Mouse (Mus musculus): ENCODE results near the gene Slc30a2. TPM values are rescaled to one million over a fixed set of nuclear protein-coding genes. Genes with fewer than 3 reads are reported as not detected.

Gene Slc30a2
- polyA plus RNA-seq, 1 experiment from 2014 or later = 0.15 TPM

DNA sequence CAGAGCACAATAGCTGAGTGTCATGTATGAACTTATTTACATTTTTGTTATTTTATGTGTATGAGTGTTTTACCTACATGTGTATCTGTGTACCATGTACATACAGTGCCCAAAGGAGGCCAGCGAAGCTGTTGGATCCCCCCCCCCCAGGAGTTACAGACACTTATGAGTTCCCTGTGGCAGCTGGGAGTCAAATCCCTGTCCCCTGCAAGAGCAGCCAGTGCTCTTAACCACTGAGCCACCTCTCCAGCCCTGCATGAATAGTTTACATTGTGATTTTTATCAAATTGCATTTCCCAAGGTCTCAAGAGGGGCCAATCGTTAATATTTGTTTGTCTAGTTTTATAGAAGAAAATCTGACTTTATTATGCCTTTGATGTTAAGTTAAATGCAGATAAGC lies 36.0 kb upstream of the Slc30a2 start:
- no peaks in the 10 kb centered on the region for H3K36me3 ChIP-seq (ENCODE audit: control insufficient read depth, insufficient read depth)
- 76% methylated on average over 2 of the region's 2 CpGs for WGBS
- H3K9ac ChIP-seq (replicated peaks; ENCODE audit: low read depth, low read length) = no peak overlapping the region
- no peak overlapping the region; the same call in 1 of the 2 replicates for H3K27ac ChIP-seq (ENCODE audit: low read length)
- no peak overlapping the region for H3K4me3 ChIP-seq (replicated peaks; ENCODE audit: low read length)
- no peaks in the 10 kb centered on the region for H3K9me3 ChIP-seq (ENCODE audit: control insufficient read depth, low read length)
- H3K4me1 ChIP-seq (replicated peaks; ENCODE audit: control insufficient read depth, insufficient read depth, low read length) = peaks cover 7% of the 10 kb centered on the region
- no peak for ATAC-seq
- H3K4me2 ChIP-seq (ENCODE audit: low read length) = no peak overlapping the region; the same call in 1 of the 2 replicates
- H3K27me3 ChIP-seq (replicated peaks; ENCODE audit: control insufficient read depth, insufficient read depth, low read length) = no peaks in the 10 kb centered on the region

DNA sequence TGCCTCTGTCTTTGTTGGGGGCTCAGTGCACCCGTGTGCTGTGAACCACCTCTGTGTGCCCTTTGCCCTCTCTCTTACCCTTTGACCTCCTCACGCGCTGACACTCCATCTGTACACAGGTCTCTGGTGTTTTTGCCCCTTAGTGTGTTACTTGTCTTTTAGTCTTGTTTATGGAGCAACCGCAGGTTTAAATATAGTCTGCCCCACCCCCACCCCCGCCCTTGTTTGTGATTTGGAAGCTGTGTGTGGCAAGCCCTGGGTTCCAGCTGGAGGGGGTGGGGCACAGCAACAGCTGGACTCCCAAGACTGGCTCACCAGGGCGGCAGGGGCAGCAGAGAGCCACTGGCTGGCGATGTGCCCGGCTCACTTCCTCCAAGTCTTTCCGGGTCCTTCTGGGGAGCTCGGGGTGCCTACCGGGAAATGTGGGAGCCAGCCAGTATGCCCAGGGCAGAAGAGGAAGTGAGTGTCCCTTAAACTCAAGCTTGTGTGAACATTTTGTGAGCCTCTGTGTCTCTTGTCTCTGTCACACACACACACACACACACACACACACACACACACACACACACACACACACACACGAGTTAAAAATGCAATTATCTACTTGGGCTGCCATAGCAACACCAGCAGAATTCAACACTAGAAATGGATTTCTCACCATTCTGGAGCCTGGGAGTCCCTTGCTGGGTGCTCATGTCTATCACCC lies 35.5 kb upstream of the Slc30a2 start:
- no peaks in the 10 kb centered on the region for H3K36me3 ChIP-seq (ENCODE audit: control insufficient read depth, insufficient read depth)
- peak overlapping the region; percentile 33; the same call in 1 of the 2 replicates for H3K27ac ChIP-seq (ENCODE audit: low read length)
- WGBS = 14% methylated on average over 12 of the region's 12 CpGs
- no peaks in the 10 kb centered on the region for H3K9me3 ChIP-seq (ENCODE audit: control insufficient read depth, low read length)
- ATAC-seq = peak; percentile 67
- no peaks in the 10 kb centered on the region for H3K27me3 ChIP-seq (replicated peaks; ENCODE audit: control insufficient read depth, insufficient read depth, low read length)
- peaks cover 7% of the 10 kb centered on the region for H3K4me1 ChIP-seq (replicated peaks; ENCODE audit: control insufficient read depth, insufficient read depth, low read length)
- no peak overlapping the region; the same call in 1 of the 2 replicates for H3K4me3 ChIP-seq (replicated peaks; ENCODE audit: low read length)
- peak overlapping the region; percentile 35 for H3K4me2 ChIP-seq (ENCODE audit: low read length)
- H3K9ac ChIP-seq (replicated peaks; ENCODE audit: low read depth, low read length) = no peak overlapping the region

DNA sequence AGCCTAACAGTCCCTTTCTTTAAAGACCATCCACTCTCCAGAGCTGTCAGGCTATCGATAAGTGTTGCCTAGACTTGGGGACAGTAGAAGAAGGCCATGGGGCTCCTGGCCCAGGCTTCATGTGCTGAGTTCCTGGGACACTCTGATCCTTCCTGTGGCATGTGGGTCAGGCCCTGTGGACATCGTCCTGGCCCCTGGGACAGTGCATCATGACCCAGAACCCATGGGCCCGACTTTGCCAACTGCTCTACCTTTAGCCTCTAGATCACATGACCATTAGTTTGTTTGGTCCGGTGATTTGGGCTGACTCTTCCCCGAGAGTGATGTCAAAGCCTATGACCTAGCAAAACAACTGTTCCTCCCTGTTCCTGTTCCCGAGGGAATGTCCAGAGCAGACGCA lies 32.9 kb upstream of the Slc30a2 start:
- Histone ChIP-seq H3K9ac (replicated peaks; ENCODE audit: low read depth, low read length) (no peak overlapping the region), H3K4me3 (replicated peaks; ENCODE audit: low read length) (no peak overlapping the region), H3K27me3 (replicated peaks; ENCODE audit: control insufficient read depth, insufficient read depth, low read length) (no peaks in the 10 kb centered on the region), H3K4me2 (ENCODE audit: low read length) (no peak overlapping the region), H3K36me3 (ENCODE audit: control insufficient read depth, insufficient read depth) (no peaks in the 10 kb centered on the region), H3K9me3 (ENCODE audit: control insufficient read depth, low read length) (0 out of 2 replicates have a peak, but pooled peaks cover 3% of the 10 kb centered on the region), H3K4me1 (replicated peaks; ENCODE audit: control insufficient read depth, insufficient read depth, low read length) (peaks cover 7% of the 10 kb centered on the region), H3K27ac (ENCODE audit: low read length) (no peak overlapping the region)
- ATAC-seq = no peak
- WGBS = 92% methylated on average over 7 of the region's 7 CpGs

DNA sequence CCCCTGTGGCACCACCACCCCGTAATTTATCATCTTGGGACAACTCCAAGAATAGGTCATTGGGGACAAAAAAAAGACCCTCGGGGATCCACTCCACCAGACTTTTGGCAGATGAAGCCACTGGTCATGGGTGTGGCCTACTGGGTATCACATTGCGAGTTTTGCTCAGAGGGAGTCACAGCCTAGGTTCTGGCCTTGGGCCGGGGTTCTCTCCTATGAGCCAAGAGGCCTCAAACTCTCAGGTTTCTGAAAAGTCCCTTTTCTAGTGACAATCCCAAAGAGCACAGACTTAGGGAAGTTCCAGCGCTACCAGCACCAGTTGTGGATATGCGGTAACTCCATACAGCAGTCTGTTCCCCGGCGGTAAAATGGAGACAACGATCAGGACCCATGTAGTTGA lies 32.3 kb upstream of the Slc30a2 start:
- H3K27ac ChIP-seq (ENCODE audit: low read length) = no peak overlapping the region
- no peak overlapping the region for H3K9ac ChIP-seq (replicated peaks; ENCODE audit: low read depth, low read length)
- peaks cover 7% of the 10 kb centered on the region for H3K4me1 ChIP-seq (replicated peaks; ENCODE audit: control insufficient read depth, insufficient read depth, low read length)
- H3K4me3 ChIP-seq (replicated peaks; ENCODE audit: low read length) = no peak overlapping the region
- H3K9me3 ChIP-seq (ENCODE audit: control insufficient read depth, low read length) = 0 out of 2 replicates have a peak, but pooled peaks cover 3% of the 10 kb centered on the region
- H3K36me3 ChIP-seq (ENCODE audit: control insufficient read depth, insufficient read depth) = no peaks in the 10 kb centered on the region
- no peak overlapping the region for H3K4me2 ChIP-seq (ENCODE audit: low read length)
- 94% methylated on average over 9 of the region's 9 CpGs for WGBS
- no peak for ATAC-seq
- H3K27me3 ChIP-seq (replicated peaks; ENCODE audit: control insufficient read depth, insufficient read depth, low read length) = no peaks in the 10 kb centered on the region

DNA sequence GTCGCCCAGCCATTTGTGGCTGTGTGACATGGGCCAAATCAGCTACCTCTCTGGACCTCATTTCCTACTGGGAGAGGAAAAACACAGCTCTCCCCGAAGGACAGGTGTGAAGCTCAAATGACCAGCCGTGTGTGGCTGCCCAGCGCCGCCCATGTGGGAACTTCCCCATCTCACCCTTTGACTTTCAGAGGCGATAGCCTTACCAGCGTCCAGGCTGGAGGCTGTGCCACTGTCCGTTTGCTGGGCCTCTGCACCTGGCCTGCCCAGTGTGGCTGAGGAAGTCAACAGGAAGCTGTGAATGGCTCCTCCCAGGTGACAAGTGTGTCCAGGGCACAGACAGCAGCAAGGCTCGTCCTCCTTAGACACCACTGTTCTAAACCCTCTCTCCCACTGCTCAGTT lies 31.2 kb upstream of the Slc30a2 start:
- Histone ChIP-seq H3K27me3 (replicated peaks; ENCODE audit: control insufficient read depth, insufficient read depth, low read length) (no peaks in the 10 kb centered on the region), H3K27ac (ENCODE audit: low read length) (no peak overlapping the region), H3K9ac (replicated peaks; ENCODE audit: low read depth, low read length) (no peak overlapping the region), H3K9me3 (ENCODE audit: control insufficient read depth, low read length) (0 out of 2 replicates have a peak, but pooled peaks cover 3% of the 10 kb centered on the region), H3K4me3 (replicated peaks; ENCODE audit: low read length) (no peak overlapping the region), H3K4me1 (replicated peaks; ENCODE audit: control insufficient read depth, insufficient read depth, low read length) (peaks cover 7% of the 10 kb centered on the region), H3K4me2 (ENCODE audit: low read length) (no peak overlapping the region), H3K36me3 (ENCODE audit: control insufficient read depth, insufficient read depth) (no peaks in the 10 kb centered on the region)
- 90% methylated on average over 9 of the region's 9 CpGs for WGBS
- ATAC-seq = no peak

DNA sequence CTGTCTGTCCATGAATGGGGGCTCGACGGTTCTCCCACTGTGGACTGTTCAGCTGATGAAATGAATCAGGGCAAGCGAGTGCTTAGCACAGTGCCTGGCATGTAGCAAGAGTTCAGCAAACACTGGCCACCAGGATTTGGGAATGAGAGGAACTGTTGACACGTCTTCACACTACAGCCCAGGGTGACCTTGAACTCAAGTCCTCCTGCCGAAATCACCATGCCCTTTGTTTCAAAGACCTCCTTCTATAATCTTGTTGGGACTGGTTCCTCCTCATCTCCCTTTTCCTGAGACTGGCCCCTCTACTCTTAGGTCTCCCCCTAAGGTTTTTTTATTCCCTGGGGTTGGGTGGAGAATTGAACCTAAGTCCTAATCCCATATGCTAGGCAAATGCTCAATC lies 30.6 kb upstream of the Slc30a2 start:
- Histone ChIP-seq H3K4me1 (replicated peaks; ENCODE audit: control insufficient read depth, insufficient read depth, low read length) (peaks cover 5% of the 10 kb centered on the region), H3K4me2 (ENCODE audit: low read length) (no peak overlapping the region), H3K9me3 (ENCODE audit: control insufficient read depth, low read length) (0 out of 2 replicates have a peak, but pooled peaks cover 3% of the 10 kb centered on the region), H3K4me3 (replicated peaks; ENCODE audit: low read length) (no peak overlapping the region), H3K27me3 (replicated peaks; ENCODE audit: control insufficient read depth, insufficient read depth, low read length) (no peaks in the 10 kb centered on the region), H3K36me3 (ENCODE audit: control insufficient read depth, insufficient read depth) (no peaks in the 10 kb centered on the region), H3K27ac (ENCODE audit: low read length) (no peak overlapping the region), H3K9ac (replicated peaks; ENCODE audit: low read depth, low read length) (no peak overlapping the region)
- 94% methylated on average over 5 of the region's 5 CpGs for WGBS
- ATAC-seq = no peak

DNA sequence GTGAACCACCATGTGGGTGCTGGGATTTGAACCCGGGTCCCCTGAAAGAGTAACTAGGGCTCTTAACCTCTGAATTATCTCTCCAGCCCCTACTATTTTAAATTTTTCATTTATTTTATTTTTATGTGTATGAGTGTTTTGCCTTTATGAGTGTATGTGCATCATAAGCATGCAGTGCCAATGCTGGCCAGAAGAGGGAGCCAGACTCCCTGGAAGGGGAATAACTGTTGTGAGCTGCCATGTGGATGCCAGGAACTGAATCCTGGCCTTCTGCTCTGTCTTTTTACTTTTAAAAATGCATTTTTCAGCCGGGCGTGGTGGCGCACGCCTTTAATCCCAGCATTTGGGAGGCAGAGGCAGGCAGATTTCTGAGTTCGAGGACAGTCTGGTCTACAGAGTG lies 30.1 kb upstream of the Slc30a2 start:
- no peak overlapping the region for H3K9ac ChIP-seq (replicated peaks; ENCODE audit: low read depth, low read length)
- 0 out of 2 replicates have a peak, but pooled peaks cover 3% of the 10 kb centered on the region for H3K9me3 ChIP-seq (ENCODE audit: control insufficient read depth, low read length)
- no peaks in the 10 kb centered on the region; the same call in 1 of the 2 replicates for H3K4me1 ChIP-seq (replicated peaks; ENCODE audit: control insufficient read depth, insufficient read depth, low read length)
- H3K27ac ChIP-seq (ENCODE audit: low read length) = no peak overlapping the region
- no peaks in the 10 kb centered on the region for H3K36me3 ChIP-seq (ENCODE audit: control insufficient read depth, insufficient read depth)
- no peak overlapping the region for H3K4me2 ChIP-seq (ENCODE audit: low read length)
- H3K4me3 ChIP-seq (replicated peaks; ENCODE audit: low read length) = no peak overlapping the region
- no peak for ATAC-seq
- 96% methylated on average over 6 of the region's 6 CpGs for WGBS
- no peaks in the 10 kb centered on the region for H3K27me3 ChIP-seq (replicated peaks; ENCODE audit: control insufficient read depth, insufficient read depth, low read length)

DNA sequence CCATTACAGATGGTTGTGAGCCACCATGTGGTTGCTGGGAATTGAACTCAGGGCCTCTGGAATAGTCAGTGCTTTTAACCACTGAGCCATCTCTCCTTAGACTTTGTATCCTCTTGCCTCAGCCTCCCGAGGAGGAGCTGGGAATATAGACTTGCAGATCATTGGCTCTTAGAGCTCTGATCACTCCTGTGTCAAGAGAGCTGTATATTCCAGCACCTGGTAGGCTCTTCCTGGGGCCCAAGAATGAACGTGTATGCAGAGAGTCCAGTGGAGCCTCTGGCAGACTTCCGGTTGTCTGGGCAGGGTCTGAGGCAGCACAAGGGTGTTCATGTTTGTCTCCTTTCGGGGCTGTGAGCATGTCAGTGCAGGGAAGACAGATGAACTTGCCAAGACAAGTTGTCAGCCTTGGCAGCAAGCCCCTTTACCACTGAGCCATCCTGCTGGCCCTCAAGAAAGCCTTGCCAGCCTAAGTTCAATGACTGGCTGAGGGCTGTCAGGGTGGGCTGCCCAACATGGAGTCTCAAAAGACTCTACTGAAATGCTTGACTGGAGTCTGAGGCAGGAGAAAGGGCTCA lies 28.8 kb upstream of the Slc30a2 start:
- Histone ChIP-seq H3K4me3 (replicated peaks; ENCODE audit: low read length) (no peak overlapping the region), H3K27ac (ENCODE audit: low read length) (no peak overlapping the region), H3K4me2 (ENCODE audit: low read length) (no peak overlapping the region), H3K27me3 (replicated peaks; ENCODE audit: control insufficient read depth, insufficient read depth, low read length) (no peaks in the 10 kb centered on the region), H3K9ac (replicated peaks; ENCODE audit: low read depth, low read length) (no peak overlapping the region), H3K36me3 (ENCODE audit: control insufficient read depth, insufficient read depth) (no peaks in the 10 kb centered on the region), H3K9me3 (ENCODE audit: control insufficient read depth, low read length) (0 out of 2 replicates have a peak, but pooled peaks cover 3% of the 10 kb centered on the region), H3K4me1 (replicated peaks; ENCODE audit: control insufficient read depth, insufficient read depth, low read length) (no peaks in the 10 kb centered on the region)
- 72% methylated on average over 4 of the region's 4 CpGs for WGBS
- no peak for ATAC-seq

DNA sequence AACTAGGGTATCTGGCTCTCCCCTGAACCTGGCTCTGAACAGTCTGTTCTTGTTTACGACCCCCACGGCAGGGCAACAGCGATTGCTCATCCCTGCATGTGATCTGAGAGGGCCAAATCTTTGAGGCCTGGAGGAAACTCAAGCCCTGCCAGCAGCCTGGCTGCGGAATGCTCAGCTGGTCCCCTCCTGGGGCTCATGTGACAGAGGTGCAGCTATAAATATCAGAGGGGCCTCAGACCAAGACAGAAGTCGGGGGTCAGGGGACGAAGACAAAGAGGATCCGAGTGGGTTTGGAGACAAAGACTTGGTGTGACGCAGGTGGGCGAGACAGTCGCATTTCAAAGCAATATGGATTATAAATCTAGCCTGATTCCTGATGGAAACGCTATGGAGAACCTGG lies 28.1 kb upstream of the Slc30a2 start, which contains the start of gene Trim63:
Gene Trim63 (plus strand): TSS at position 245 of the 400 bp plus-strand sequence.
- ATAC-seq = no peak
- H3K9me3 ChIP-seq (ENCODE audit: control insufficient read depth, low read length) = 0 out of 2 replicates have a peak, but pooled peaks cover 3% of the 10 kb centered on the region
- no peak within 1 kb of the TSS for H3K9ac ChIP-seq (replicated peaks; ENCODE audit: low read depth, low read length)
- no peaks in the 10 kb centered on the region for H3K27me3 ChIP-seq (replicated peaks; ENCODE audit: control insufficient read depth, insufficient read depth, low read length)
- H3K4me1 ChIP-seq (replicated peaks; ENCODE audit: control insufficient read depth, insufficient read depth, low read length) = no peaks in the 10 kb centered on the region
- no peak within 1 kb of the TSS for H3K4me2 ChIP-seq (ENCODE audit: low read length)
- WGBS = 48% methylated on average over 11 of the region's 11 CpGs
- no peak within 1 kb of the TSS for H3K27ac ChIP-seq (ENCODE audit: low read length)
- H3K36me3 ChIP-seq (ENCODE audit: control insufficient read depth, insufficient read depth) = no peaks in the 10 kb centered on the region
- no peak within 1 kb of the TSS for H3K4me3 ChIP-seq (replicated peaks; ENCODE audit: low read length)

Measured in forebrain, embryonic 16.5 days (tissue).